Mouse (Mus musculus): Measurements from ENCODE around the gene C8b.

- TF ChIP-seq CTCF (IDR thresholded peaks at IDR 0.05; ENCODE audit: borderline replicate concordance, insufficient read depth, low read length): no peak
- no peak for TF ChIP-seq POLR2A (IDR thresholded peaks at IDR 0.05; ENCODE audit: low read depth, low read length)
Observed at GRCm38 (mm10) chr4:104729185-104729584, 36.9 kb upstream of the C8b start.

Data from embryonic fibroblast, embryonic 13.5 days (primary cell).